Mouse (Mus musculus): ENCODE measurements around the gene Pemt. TPM values are rescaled to one million over a fixed set of nuclear protein-coding genes. Genes with fewer than 3 reads are reported as not detected.
A peak's percentile ranks its signal among the peaks of the same experiment; 100 is the strongest.

Pemt gene
- polyA plus RNA-seq, 1 experiment from 2014 or later = 4.3 TPM

- Histone ChIP-seq H3K9ac (no peak overlapping the region), H3K4me2 (replicated peaks) (no peak overlapping the region), H3K4me3 (no peak overlapping the region), H3K27me3 (no peaks in the 10 kb centered on the region), H3K4me1 (peaks cover 4% of the 10 kb centered on the region; the same call in 1 of the 2 replicates), H3K36me3 (no peaks in the 10 kb centered on the region), H3K27ac (no peak overlapping the region), H3K9me3 (no peaks in the 10 kb centered on the region)
- WGBS = 81% methylated on average over 3 of the region's 3 CpGs
- ATAC-seq (ENCODE audit: low FRiP score, low read depth) = no peak
These were observed 109.3 kb downstream of the Pemt start for GRCm38 (mm10) chr11:59937023-59937422.

GRCm38 (mm10) chr11:59933943-59934342 lies 112.3 kb downstream of the Pemt start:
- H3K9me3 ChIP-seq = no peaks in the 10 kb centered on the region
- H3K4me3 ChIP-seq = no peak overlapping the region
- 48% methylated on average over 12 of the region's 12 CpGs for WGBS
- ATAC-seq (ENCODE audit: low FRiP score, low read depth) = no peak
- H3K27ac ChIP-seq = no peak overlapping the region
- H3K36me3 ChIP-seq = no peaks in the 10 kb centered on the region
- peaks cover 4% of the 10 kb centered on the region; the same call in 1 of the 2 replicates for H3K4me1 ChIP-seq
- H3K9ac ChIP-seq = peak overlapping the region; percentile 25; the same call in 1 of the 2 replicates
- no peaks in the 10 kb centered on the region for H3K27me3 ChIP-seq
- H3K4me2 ChIP-seq (replicated peaks) = no peak overlapping the region

- Histone ChIP-seq H3K4me1 (peaks cover 4% of the 10 kb centered on the region; the same call in 1 of the 2 replicates), H3K9me3 (no peaks in the 10 kb centered on the region), H3K9ac (no peak overlapping the region), H3K27ac (no peak overlapping the region), H3K4me3 (no peak overlapping the region), H3K4me2 (replicated peaks) (no peak overlapping the region), H3K27me3 (no peaks in the 10 kb centered on the region), H3K36me3 (no peaks in the 10 kb centered on the region)
- ATAC-seq (ENCODE audit: low FRiP score, low read depth) = no peak
- WGBS = 59% methylated on average over 9 of the region's 9 CpGs
These were observed 113.5 kb downstream of the Pemt start for GRCm38 (mm10) chr11:59932560-59933337.

GRCm38 (mm10) chr11:59930031-59930430 lies 116.3 kb downstream of the Pemt start:
- no peaks in the 10 kb centered on the region for H3K36me3 ChIP-seq
- H3K4me1 ChIP-seq = peaks cover 4% of the 10 kb centered on the region; the same call in 1 of the 2 replicates
- no peak overlapping the region for H3K4me2 ChIP-seq (replicated peaks)
- no peaks in the 10 kb centered on the region for H3K27me3 ChIP-seq
- H3K4me3 ChIP-seq = no peak overlapping the region
- no peaks in the 10 kb centered on the region for H3K9me3 ChIP-seq
- no peak overlapping the region for H3K9ac ChIP-seq
- WGBS = 42% methylated on average over 4 of the region's 4 CpGs
- H3K27ac ChIP-seq = no peak overlapping the region
- ATAC-seq (ENCODE audit: low FRiP score, low read depth) = no peak

GRCm38 (mm10) chr11:59921265-59921664 lies 125.0 kb downstream of the Pemt start:
- ATAC-seq (ENCODE audit: low FRiP score, low read depth) = no peak
- WGBS = 12% methylated on average over 7 of the region's 7 CpGs

More at GRCm38 (mm10) chr11:59921265-59921664, 125.0 kb downstream of the Pemt start:
- H3K9ac ChIP-seq = no peak overlapping the region
- H3K9me3 ChIP-seq = no peaks in the 10 kb centered on the region
- no peak overlapping the region for H3K4me3 ChIP-seq
- 0 out of 2 replicates have a peak, but pooled peaks cover 4% of the 10 kb centered on the region for H3K27me3 ChIP-seq
- H3K36me3 ChIP-seq = no peaks in the 10 kb centered on the region
- no peak overlapping the region for H3K27ac ChIP-seq
- H3K4me2 ChIP-seq (replicated peaks) = 0 out of 2 replicates have a peak overlapping the region, but pooled peaks have one; percentile 25
- peaks cover 4% of the 10 kb centered on the region; the same call in 1 of the 2 replicates for H3K4me1 ChIP-seq

Other genes starting within 250 kb of the Pemt start
- 38.4 and 40.8 TPM in 2 replicates for gene Flcn, start 236.5 kb downstream of the Pemt start, polyA plus RNA-seq (2015; fragmentation: Nextera tagmentation; extraction: Ambion mirVana)
- gene Nt5m, start 207.0 kb downstream of the Pemt start, polyA plus RNA-seq (2015; fragmentation: Nextera tagmentation; extraction: Ambion mirVana) = 40.3 and 44.8 TPM in 2 replicates
- gene Cops3, start 206.7 kb downstream of the Pemt start, polyA plus RNA-seq (2015; fragmentation: Nextera tagmentation; extraction: Ambion mirVana) = 219 and 228 TPM in 2 replicates
- gene Med9, start 98.3 kb downstream of the Pemt start, polyA plus RNA-seq (2015; fragmentation: Nextera tagmentation; extraction: Ambion mirVana) = 38.0 and 39.1 TPM in 2 replicates
- 1.9 and 2.2 TPM in 2 replicates for gene Rasd1, start 81.5 kb downstream of the Pemt start, polyA plus RNA-seq (2015; fragmentation: Nextera tagmentation; extraction: Ambion mirVana)
- 27.3 and 29.6 TPM in 2 replicates for gene Rai1, start 58.5 kb upstream of the Pemt start, polyA plus RNA-seq (2015; fragmentation: Nextera tagmentation; extraction: Ambion mirVana)
- 64.5 and 65.7 TPM in 2 replicates for gene Srebf1, start 176.1 kb upstream of the Pemt start, polyA plus RNA-seq (2015; fragmentation: Nextera tagmentation; extraction: Ambion mirVana)